Mouse (Mus musculus): ENCODE data around the gene Mmp15. TPM values are rescaled to one million over a fixed set of nuclear protein-coding genes. Genes with fewer than 3 reads are reported as not detected.
"Not testable (repeated sequence)": the region's sequence is repeated elsewhere in the genome, so short reads cannot be mapped to it uniquely, and the experiment has no call there.

Mmp15 gene
- polyA plus RNA-seq, 1 experiment from 2014 or later: 21.1 TPM

GRCm38 (mm10) chr8:95377863-95378291, 25.8 kb downstream of the Mmp15 start:
- H3K27me3 ChIP-seq (ENCODE audit: control insufficient read depth, insufficient read depth, low read length): no peaks in the 10 kb centered on the region
- no peaks in the 10 kb centered on the region for H3K9me3 ChIP-seq (ENCODE audit: control insufficient read depth, low read length)
- no peak for DNase-seq (ENCODE audit: low spot score)
- no peak overlapping the region for H3K4me3 ChIP-seq (ENCODE audit: low read depth, low read length)
- no peak overlapping the region for H3K4me2 ChIP-seq (ENCODE audit: low read depth)
- H3K4me1 ChIP-seq (ENCODE audit: control insufficient read depth, insufficient read depth, low read length): no peaks in the 10 kb centered on the region
- WGBS: 62% methylated on average over 7 of the region's 7 CpGs
- no peak overlapping the region for H3K27ac ChIP-seq (ENCODE audit: low read depth, low read length)
- H3K9ac ChIP-seq (ENCODE audit: low read length): no peak overlapping the region
- no peak for ATAC-seq (ENCODE audit: insufficient read depth, low FRiP score, low TSS enrichment)
- H3K36me3 ChIP-seq (ENCODE audit: control insufficient read depth, insufficient read depth, low read length): no peaks in the 10 kb centered on the region

- not testable (repeated sequence) for H3K9ac ChIP-seq (ENCODE audit: low read length); H3K27me3 ChIP-seq (ENCODE audit: control insufficient read depth, insufficient read depth, low read length); H3K4me2 ChIP-seq (ENCODE audit: low read depth); H3K4me3 ChIP-seq (ENCODE audit: low read depth, low read length); H3K27ac ChIP-seq (ENCODE audit: low read depth, low read length); H3K9me3 ChIP-seq (ENCODE audit: control insufficient read depth, low read length); H3K36me3 ChIP-seq (ENCODE audit: control insufficient read depth, insufficient read depth, low read length); ATAC-seq (ENCODE audit: insufficient read depth, low FRiP score, low TSS enrichment); H3K4me1 ChIP-seq (ENCODE audit: control insufficient read depth, insufficient read depth, low read length); DNase-seq (ENCODE audit: low spot score)
- WGBS: 95% methylated on average over 11 of the region's 11 CpGs
Observed at GRCm38 (mm10) chr8:95378928-95379327, 26.9 kb downstream of the Mmp15 start.

GRCm38 (mm10) chr8:95380953-95381352, 28.9 kb downstream of the Mmp15 start:
- no peaks in the 10 kb centered on the region for H3K4me1 ChIP-seq (ENCODE audit: control insufficient read depth, insufficient read depth, low read length)
- no peak for DNase-seq (ENCODE audit: low spot score)
- H3K27ac ChIP-seq (ENCODE audit: low read depth, low read length): no peak overlapping the region
- H3K9me3 ChIP-seq (ENCODE audit: control insufficient read depth, low read length): no peaks in the 10 kb centered on the region
- no peak overlapping the region for H3K9ac ChIP-seq (ENCODE audit: low read length)
- no peak overlapping the region for H3K4me2 ChIP-seq (ENCODE audit: low read depth)
- no peaks in the 10 kb centered on the region for H3K36me3 ChIP-seq (ENCODE audit: control insufficient read depth, insufficient read depth, low read length)
- H3K4me3 ChIP-seq (ENCODE audit: low read depth, low read length): no peak overlapping the region
- H3K27me3 ChIP-seq (ENCODE audit: control insufficient read depth, insufficient read depth, low read length): no peaks in the 10 kb centered on the region
- no peak for ATAC-seq (ENCODE audit: insufficient read depth, low FRiP score, low TSS enrichment)

- Histone ChIP-seq H3K27me3 (ENCODE audit: control insufficient read depth, insufficient read depth, low read length) (no peaks in the 10 kb centered on the region), H3K9ac (ENCODE audit: low read length) (no peak overlapping the region), H3K27ac (ENCODE audit: low read depth, low read length) (no peak overlapping the region), H3K36me3 (ENCODE audit: control insufficient read depth, insufficient read depth, low read length) (no peaks in the 10 kb centered on the region), H3K9me3 (ENCODE audit: control insufficient read depth, low read length) (no peaks in the 10 kb centered on the region), H3K4me3 (ENCODE audit: low read depth, low read length) (no peak overlapping the region), H3K4me1 (ENCODE audit: control insufficient read depth, insufficient read depth, low read length) (no peaks in the 10 kb centered on the region), H3K4me2 (ENCODE audit: low read depth) (no peak overlapping the region)
- no peak for ATAC-seq (ENCODE audit: insufficient read depth, low FRiP score, low TSS enrichment)
- WGBS: 90% methylated on average over 3 of the region's 3 CpGs
- no peak for DNase-seq (ENCODE audit: low spot score)
Observed at GRCm38 (mm10) chr8:95381595-95381994, 29.5 kb downstream of the Mmp15 start.

GRCm38 (mm10) chr8:95384501-95384900, 32.4 kb downstream of the Mmp15 start:
- no peaks in the 10 kb centered on the region for H3K27me3 ChIP-seq (ENCODE audit: control insufficient read depth, insufficient read depth, low read length)
- DNase-seq (ENCODE audit: low spot score) (no peak), ATAC-seq (ENCODE audit: insufficient read depth, low FRiP score, low TSS enrichment) (no peak)
- H3K27ac ChIP-seq (ENCODE audit: low read depth, low read length): no peak overlapping the region
- H3K4me2 ChIP-seq (ENCODE audit: low read depth): no peak overlapping the region; the same call in 1 of the 2 replicates
- H3K9me3 ChIP-seq (ENCODE audit: control insufficient read depth, low read length): no peaks in the 10 kb centered on the region
- no peak overlapping the region for H3K9ac ChIP-seq (ENCODE audit: low read length)
- H3K4me3 ChIP-seq (ENCODE audit: low read depth, low read length): no peak overlapping the region
- 83% methylated on average over 3 of the region's 3 CpGs for WGBS
- no peaks in the 10 kb centered on the region for H3K36me3 ChIP-seq (ENCODE audit: control insufficient read depth, insufficient read depth, low read length)
- H3K4me1 ChIP-seq (ENCODE audit: control insufficient read depth, insufficient read depth, low read length): no peaks in the 10 kb centered on the region

- no peak overlapping the region for H3K4me2 ChIP-seq (ENCODE audit: low read depth)
Observed at GRCm38 (mm10) chr8:95386037-95386436, 34.0 kb downstream of the Mmp15 start.

GRCm38 (mm10) chr8:95387221-95387620, 35.2 kb downstream of the Mmp15 start:
- ATAC-seq (ENCODE audit: insufficient read depth, low FRiP score, low TSS enrichment) (no peak), DNase-seq (ENCODE audit: low spot score) (no peak)
- no peaks in the 10 kb centered on the region for H3K27me3 ChIP-seq (ENCODE audit: control insufficient read depth, insufficient read depth, low read length)
- H3K4me1 ChIP-seq (ENCODE audit: control insufficient read depth, insufficient read depth, low read length): no peaks in the 10 kb centered on the region
- H3K4me2 ChIP-seq (ENCODE audit: low read depth): no peak overlapping the region
- no peaks in the 10 kb centered on the region for H3K9me3 ChIP-seq (ENCODE audit: control insufficient read depth, low read length)
- no peak overlapping the region for H3K27ac ChIP-seq (ENCODE audit: low read depth, low read length)
- 92% methylated on average over 10 of the region's 10 CpGs for WGBS
- no peak overlapping the region for H3K9ac ChIP-seq (ENCODE audit: low read length)
- H3K4me3 ChIP-seq (ENCODE audit: low read depth, low read length): no peak overlapping the region
- no peaks in the 10 kb centered on the region for H3K36me3 ChIP-seq (ENCODE audit: control insufficient read depth, insufficient read depth, low read length)

More at GRCm38 (mm10) chr8:95386037-95386436, 34.0 kb downstream of the Mmp15 start:
- H3K36me3 ChIP-seq (ENCODE audit: control insufficient read depth, insufficient read depth, low read length): no peaks in the 10 kb centered on the region
- ATAC-seq (ENCODE audit: insufficient read depth, low FRiP score, low TSS enrichment): no peak
- WGBS: 72% methylated on average over 5 of the region's 5 CpGs
- H3K27ac ChIP-seq (ENCODE audit: low read depth, low read length): no peak overlapping the region
- H3K9me3 ChIP-seq (ENCODE audit: control insufficient read depth, low read length): no peaks in the 10 kb centered on the region
- no peak for DNase-seq (ENCODE audit: low spot score)
- no peak overlapping the region for H3K9ac ChIP-seq (ENCODE audit: low read length)
- no peaks in the 10 kb centered on the region for H3K4me1 ChIP-seq (ENCODE audit: control insufficient read depth, insufficient read depth, low read length)
- H3K27me3 ChIP-seq (ENCODE audit: control insufficient read depth, insufficient read depth, low read length): no peaks in the 10 kb centered on the region
- no peak overlapping the region for H3K4me3 ChIP-seq (ENCODE audit: low read depth, low read length)

GRCm38 (mm10) chr8:95387936-95388335, 35.9 kb downstream of the Mmp15 start:
- Histone ChIP-seq H3K27ac (ENCODE audit: low read depth, low read length) (no peak overlapping the region), H3K9ac (ENCODE audit: low read length) (no peak overlapping the region), H3K27me3 (ENCODE audit: control insufficient read depth, insufficient read depth, low read length) (no peaks in the 10 kb centered on the region), H3K4me2 (ENCODE audit: low read depth) (no peak overlapping the region), H3K4me3 (ENCODE audit: low read depth, low read length) (no peak overlapping the region), H3K9me3 (ENCODE audit: control insufficient read depth, low read length) (no peaks in the 10 kb centered on the region), H3K4me1 (ENCODE audit: control insufficient read depth, insufficient read depth, low read length) (no peaks in the 10 kb centered on the region), H3K36me3 (ENCODE audit: control insufficient read depth, insufficient read depth, low read length) (no peaks in the 10 kb centered on the region)
- WGBS: 88% methylated on average over 7 of the region's 7 CpGs
- no peak for DNase-seq (ENCODE audit: low spot score)
- no peak for ATAC-seq (ENCODE audit: insufficient read depth, low FRiP score, low TSS enrichment)

GRCm38 (mm10) chr8:95390312-95390711, 38.2 kb downstream of the Mmp15 start:
- Histone ChIP-seq H3K4me3 (ENCODE audit: low read depth, low read length) (no peak overlapping the region), H3K27ac (ENCODE audit: low read depth, low read length) (no peak overlapping the region), H3K4me2 (ENCODE audit: low read depth) (no peak overlapping the region), H3K36me3 (ENCODE audit: control insufficient read depth, insufficient read depth, low read length) (no peaks in the 10 kb centered on the region), H3K9me3 (ENCODE audit: control insufficient read depth, low read length) (no peaks in the 10 kb centered on the region), H3K9ac (ENCODE audit: low read length) (no peak overlapping the region), H3K4me1 (ENCODE audit: control insufficient read depth, insufficient read depth, low read length) (peaks cover 1% of the 10 kb centered on the region; the same call in 1 of the 2 replicates), H3K27me3 (ENCODE audit: control insufficient read depth, insufficient read depth, low read length) (no peaks in the 10 kb centered on the region)
- ATAC-seq (ENCODE audit: insufficient read depth, low FRiP score, low TSS enrichment) (no peak), DNase-seq (ENCODE audit: low spot score) (no peak)
- WGBS: 62% methylated on average over 4 of the region's 4 CpGs

Measured in neural tube, embryonic 11.5 days (tissue).